Mouse (Mus musculus): ENCODE measurements at regions not wholly inside any gene's neighbourhood (a gene's known extent, or its start where the extent isn't known, plus 50 kb on each side); places are given as distances from the start of the nearest gene placed in this dataset.

- Histone ChIP-seq H3K36me3 (ENCODE audit: control insufficient read depth, insufficient read depth, low read length) (no peaks in the 10 kb centered on the region), H3K27ac (ENCODE audit: insufficient read depth, low read depth, low read length) (no peak overlapping the region), H3K4me3 (ENCODE audit: insufficient read depth, low read depth, low read length) (no peak overlapping the region), H3K4me1 (ENCODE audit: control insufficient read depth, insufficient read depth, low read length) (no peaks in the 10 kb centered on the region), H3K27me3 (replicated peaks; ENCODE audit: control insufficient read depth, insufficient read depth, low read length) (no peaks in the 10 kb centered on the region; the same call in 1 of the 2 replicates)
- 61% methylated on average over 4 of the region's 4 CpGs for WGBS
- DNase-seq: no peak
- TF ChIP-seq POLR2A (IDR thresholded peaks at IDR 0.05; ENCODE audit: low read depth, low read length) (no peak), CTCF (conservative IDR thresholded peaks at IDR 0.05; ENCODE audit: insufficient read depth, insufficient read length, low read depth, low read length) (no peak)
Observed at GRCm38 (mm10) chr19:35890191-35890590, 167.1 kb downstream of the Htr7 start.

- no peaks in the 10 kb centered on the region; the same call in 1 of the 2 replicates for H3K27me3 ChIP-seq (replicated peaks; ENCODE audit: control insufficient read depth, insufficient read depth, low read length)
- H3K4me1 ChIP-seq (ENCODE audit: control insufficient read depth, insufficient read depth, low read length): no peaks in the 10 kb centered on the region
- no peaks in the 10 kb centered on the region for H3K36me3 ChIP-seq (ENCODE audit: control insufficient read depth, insufficient read depth, low read length)
- WGBS: 73% methylated on average over 5 of the region's 5 CpGs
- H3K27ac ChIP-seq (ENCODE audit: insufficient read depth, low read depth, low read length): no peak overlapping the region
- DNase-seq: no peak
- H3K4me3 ChIP-seq (ENCODE audit: insufficient read depth, low read depth, low read length): no peak overlapping the region
- TF ChIP-seq POLR2A (IDR thresholded peaks at IDR 0.05; ENCODE audit: low read depth, low read length) (no peak), CTCF (conservative IDR thresholded peaks at IDR 0.05; ENCODE audit: insufficient read depth, insufficient read length, low read depth, low read length) (no peak)
Observed at GRCm38 (mm10) chr19:35886270-35886669, 171.0 kb downstream of the Htr7 start.

GRCm38 (mm10) chr19:35881810-35882485 lies 175.4 kb downstream of the Htr7 start:
- WGBS: 88% methylated on average over 13 of the region's 13 CpGs

GRCm38 (mm10) chr19:35875464-35875863 lies 181.8 kb downstream of the Htr7 start:
- H3K4me1 ChIP-seq (ENCODE audit: control insufficient read depth, insufficient read depth, low read length): no peaks in the 10 kb centered on the region
- no peak overlapping the region for H3K27ac ChIP-seq (ENCODE audit: insufficient read depth, low read depth, low read length)
- DNase-seq: no peak
- 64% methylated on average over 1 of the region's 1 CpGs for WGBS
- no peak overlapping the region for H3K4me3 ChIP-seq (ENCODE audit: insufficient read depth, low read depth, low read length)
- TF ChIP-seq POLR2A (IDR thresholded peaks at IDR 0.05; ENCODE audit: low read depth, low read length) (no peak), CTCF (conservative IDR thresholded peaks at IDR 0.05; ENCODE audit: insufficient read depth, insufficient read length, low read depth, low read length) (no peak)
- H3K27me3 ChIP-seq (replicated peaks; ENCODE audit: control insufficient read depth, insufficient read depth, low read length): no peaks in the 10 kb centered on the region
- no peaks in the 10 kb centered on the region for H3K36me3 ChIP-seq (ENCODE audit: control insufficient read depth, insufficient read depth, low read length)

More at GRCm38 (mm10) chr19:35881810-35882485, 175.4 kb downstream of the Htr7 start:
- no peaks in the 10 kb centered on the region; the same call in 1 of the 2 replicates for H3K27me3 ChIP-seq (replicated peaks; ENCODE audit: control insufficient read depth, insufficient read depth, low read length)
- no peak for DNase-seq
- no peak overlapping the region for H3K4me3 ChIP-seq (ENCODE audit: insufficient read depth, low read depth, low read length)
- TF ChIP-seq CTCF (conservative IDR thresholded peaks at IDR 0.05; ENCODE audit: insufficient read depth, insufficient read length, low read depth, low read length) (no peak), POLR2A (IDR thresholded peaks at IDR 0.05; ENCODE audit: low read depth, low read length) (no peak)
- no peak overlapping the region for H3K27ac ChIP-seq (ENCODE audit: insufficient read depth, low read depth, low read length)
- H3K4me1 ChIP-seq (ENCODE audit: control insufficient read depth, insufficient read depth, low read length): no peaks in the 10 kb centered on the region
- H3K36me3 ChIP-seq (ENCODE audit: control insufficient read depth, insufficient read depth, low read length): no peaks in the 10 kb centered on the region

GRCm38 (mm10) chr19:35870720-35871119 lies 186.6 kb downstream of the Htr7 start:
- DNase-seq: no peak
- Histone ChIP-seq H3K4me1 (ENCODE audit: control insufficient read depth, insufficient read depth, low read length) (no peaks in the 10 kb centered on the region), H3K27me3 (replicated peaks; ENCODE audit: control insufficient read depth, insufficient read depth, low read length) (no peaks in the 10 kb centered on the region), H3K27ac (ENCODE audit: insufficient read depth, low read depth, low read length) (no peak overlapping the region), H3K4me3 (ENCODE audit: insufficient read depth, low read depth, low read length) (no peak overlapping the region), H3K36me3 (ENCODE audit: control insufficient read depth, insufficient read depth, low read length) (no peaks in the 10 kb centered on the region)
- WGBS: 71% methylated on average over 4 of the region's 4 CpGs
- no peak for TF ChIP-seq POLR2A (IDR thresholded peaks at IDR 0.05; ENCODE audit: low read depth, low read length)
- TF ChIP-seq CTCF (conservative IDR thresholded peaks at IDR 0.05; ENCODE audit: insufficient read depth, insufficient read length, low read depth, low read length): no peak

- Histone ChIP-seq H3K27me3 (replicated peaks; ENCODE audit: control insufficient read depth, insufficient read depth, low read length) (no peaks in the 10 kb centered on the region), H3K36me3 (ENCODE audit: control insufficient read depth, insufficient read depth, low read length) (no peaks in the 10 kb centered on the region), H3K4me1 (ENCODE audit: control insufficient read depth, insufficient read depth, low read length) (no peaks in the 10 kb centered on the region), H3K27ac (ENCODE audit: insufficient read depth, low read depth, low read length) (no peak overlapping the region), H3K4me3 (ENCODE audit: insufficient read depth, low read depth, low read length) (no peak overlapping the region)
- WGBS: 57% methylated on average over 3 of the region's 3 CpGs
- no peak for DNase-seq
- no peak for TF ChIP-seq POLR2A (IDR thresholded peaks at IDR 0.05; ENCODE audit: low read depth, low read length)
- no peak for TF ChIP-seq CTCF (conservative IDR thresholded peaks at IDR 0.05; ENCODE audit: insufficient read depth, insufficient read length, low read depth, low read length)
Observed at GRCm38 (mm10) chr19:35868543-35868942, 188.8 kb downstream of the Htr7 start.

- H3K4me3 ChIP-seq (ENCODE audit: insufficient read depth, low read depth, low read length): no peak overlapping the region
- H3K27me3 ChIP-seq (replicated peaks; ENCODE audit: control insufficient read depth, insufficient read depth, low read length): no peaks in the 10 kb centered on the region
- TF ChIP-seq CTCF (conservative IDR thresholded peaks at IDR 0.05; ENCODE audit: insufficient read depth, insufficient read length, low read depth, low read length) (no peak), POLR2A (IDR thresholded peaks at IDR 0.05; ENCODE audit: low read depth, low read length) (no peak)
- WGBS: 85% methylated on average over 6 of the region's 6 CpGs
- DNase-seq: no peak
- H3K27ac ChIP-seq (ENCODE audit: insufficient read depth, low read depth, low read length): no peak overlapping the region
- H3K4me1 ChIP-seq (ENCODE audit: control insufficient read depth, insufficient read depth, low read length): no peaks in the 10 kb centered on the region; the same call in 1 of the 2 replicates
- no peaks in the 10 kb centered on the region for H3K36me3 ChIP-seq (ENCODE audit: control insufficient read depth, insufficient read depth, low read length)
Observed at GRCm38 (mm10) chr19:35863049-35863448, 194.3 kb downstream of the Htr7 start.
